Mouse (Mus musculus): ENCODE measurements around the gene Dync1li2.

Gene Dync1li2

DNA sequence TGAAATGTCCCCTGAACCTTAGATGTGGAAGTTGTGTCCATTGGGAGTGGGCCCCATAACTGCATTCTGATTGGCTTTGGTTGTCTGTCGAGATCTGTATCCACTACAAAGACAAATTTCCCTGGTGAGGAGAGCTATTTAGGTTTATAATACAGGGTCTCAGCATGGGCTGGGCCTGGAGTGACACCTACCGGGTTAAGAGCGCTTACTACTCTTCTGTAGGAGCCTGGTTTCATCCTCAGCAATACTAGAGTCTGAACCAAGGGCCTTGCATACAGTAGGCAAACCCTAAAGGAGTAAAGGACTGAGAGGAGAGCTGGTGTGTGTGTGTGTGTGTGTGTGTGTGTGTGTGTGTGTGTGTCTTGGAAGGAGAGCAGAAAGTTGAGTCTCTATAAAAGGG is 28.6 kb downstream of the Dync1li2 start:
- no peak for DNase-seq (ENCODE audit: low read depth)

DNA sequence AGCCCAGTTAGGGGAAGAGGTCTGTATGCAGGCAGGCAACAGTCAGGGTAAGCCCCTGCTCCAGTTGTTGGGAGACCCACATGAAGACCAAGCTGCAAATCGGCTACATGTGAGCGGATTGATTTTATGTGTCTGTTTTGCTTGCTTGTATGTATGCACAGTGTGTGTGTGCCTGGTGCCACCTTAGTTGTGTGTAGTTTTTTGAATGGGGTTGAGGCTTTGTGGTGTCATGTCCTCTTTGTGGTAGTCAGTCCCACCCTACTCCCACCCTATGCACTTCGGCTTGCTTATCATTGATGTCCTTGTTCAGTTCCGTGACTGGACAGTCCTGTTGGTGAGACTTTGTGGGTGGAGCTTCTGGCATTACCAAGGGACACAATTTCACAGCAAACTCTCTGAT is 29.1 kb downstream of the Dync1li2 start:
- DNase-seq (ENCODE audit: low read depth), result no peak

DNA sequence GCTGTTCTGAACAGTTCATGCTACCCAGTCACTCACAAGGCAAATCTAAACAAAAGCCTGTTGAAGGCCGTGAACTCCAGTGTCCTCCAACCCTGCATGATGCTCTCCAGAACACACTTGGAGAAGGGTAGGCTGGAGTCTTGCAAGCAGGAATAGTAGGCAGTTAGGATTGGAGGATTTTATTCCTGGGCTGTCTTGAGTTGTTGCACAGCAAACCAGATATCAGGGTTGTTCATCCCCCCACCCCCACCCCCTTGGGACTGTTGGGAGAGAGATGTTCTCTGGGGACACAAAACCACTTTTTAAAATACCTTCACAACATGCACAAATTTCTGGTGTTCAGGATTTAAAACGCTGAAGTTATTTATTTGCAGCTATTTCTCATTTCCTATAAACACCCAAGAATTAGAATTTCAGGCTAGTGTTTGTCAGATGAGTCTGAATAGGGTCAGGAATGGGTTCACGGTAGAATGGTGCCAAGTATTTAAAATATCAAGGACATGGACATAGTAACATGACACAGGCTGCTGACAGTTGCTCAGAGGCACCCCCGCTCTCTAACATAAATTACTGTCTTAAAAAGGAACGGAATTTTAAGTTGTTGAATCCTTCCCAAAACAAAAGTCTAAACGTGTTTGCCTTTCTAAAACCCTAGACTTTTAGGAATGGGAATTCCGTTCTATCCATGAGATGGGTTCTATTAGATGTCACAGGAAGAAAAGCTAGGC is 29.9 kb downstream of the Dync1li2 start:
- no peak for DNase-seq (ENCODE audit: low read depth)

DNA sequence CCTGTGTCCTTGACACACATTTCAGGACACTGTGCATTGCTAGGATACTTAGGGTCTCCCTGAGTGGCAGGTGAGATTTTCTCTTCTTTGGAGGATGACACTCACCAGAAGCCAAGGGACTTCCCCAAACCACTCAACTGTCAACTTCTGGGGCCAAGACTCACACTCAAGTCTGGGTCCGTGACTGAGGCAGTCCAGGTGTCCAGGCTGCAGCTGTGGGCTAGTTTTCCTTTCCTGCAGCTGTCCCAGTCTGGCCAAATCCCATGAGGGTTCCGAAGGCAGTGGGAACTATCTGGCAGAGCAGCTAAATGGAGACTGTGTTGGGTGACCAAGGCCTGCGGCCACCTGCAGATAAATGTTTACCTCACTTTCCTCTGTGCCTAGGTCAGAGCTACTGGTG is 30.9 kb downstream of the Dync1li2 start:
- no peak for DNase-seq (ENCODE audit: low read depth)

DNA sequence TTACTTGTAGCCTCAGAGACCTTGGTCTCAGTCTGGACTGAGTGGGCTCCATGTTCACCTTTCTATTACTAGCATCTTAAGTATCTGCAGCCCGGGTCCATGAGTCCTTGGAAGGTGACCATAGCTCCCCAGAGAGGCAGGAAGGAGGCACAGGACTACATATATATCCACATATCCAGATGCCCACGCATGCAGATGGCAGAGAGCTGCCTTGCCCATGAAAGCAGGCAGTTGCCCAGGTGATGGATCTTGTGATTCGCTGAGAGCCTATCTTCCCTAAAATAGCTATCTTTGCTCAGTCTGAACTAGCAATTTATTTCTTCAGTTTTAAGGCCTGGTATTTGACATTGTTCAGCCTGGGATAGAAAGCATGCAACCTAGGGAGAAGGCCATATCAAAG is 31.4 kb downstream of the Dync1li2 start:
- no peak for DNase-seq (ENCODE audit: low read depth)

DNA sequence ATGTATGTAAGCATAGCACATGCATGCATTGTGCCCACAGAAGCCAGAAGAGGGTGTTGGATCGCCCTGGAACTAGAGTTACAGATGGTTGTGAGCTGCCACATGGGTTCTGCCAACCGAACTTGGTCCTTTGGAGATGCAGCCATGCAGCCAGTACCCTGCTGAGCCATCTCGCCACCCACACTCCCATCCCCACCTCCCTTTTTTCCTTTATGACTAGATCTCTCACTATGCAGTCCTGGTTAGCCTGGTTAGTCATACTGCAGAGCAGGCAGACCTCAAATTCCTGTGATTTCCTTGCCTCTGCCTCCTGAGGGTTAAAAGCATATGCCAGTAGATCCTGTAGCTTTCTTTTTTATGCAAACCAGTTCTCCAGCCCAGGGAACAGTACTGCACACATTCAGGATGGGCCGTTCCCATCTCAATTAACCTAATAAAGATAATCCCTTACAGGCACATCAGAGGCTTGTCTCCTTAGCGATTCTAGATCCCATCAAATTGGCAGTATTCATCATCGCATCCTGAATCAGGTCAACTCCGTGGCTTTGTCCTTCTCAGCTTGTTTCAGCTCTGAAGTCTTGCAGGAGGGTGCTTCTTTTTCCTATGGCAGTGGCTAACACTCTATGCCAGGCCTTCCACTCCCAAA is 32.1 kb downstream of the Dync1li2 start:
- DNase-seq (ENCODE audit: low read depth), result no peak

DNA sequence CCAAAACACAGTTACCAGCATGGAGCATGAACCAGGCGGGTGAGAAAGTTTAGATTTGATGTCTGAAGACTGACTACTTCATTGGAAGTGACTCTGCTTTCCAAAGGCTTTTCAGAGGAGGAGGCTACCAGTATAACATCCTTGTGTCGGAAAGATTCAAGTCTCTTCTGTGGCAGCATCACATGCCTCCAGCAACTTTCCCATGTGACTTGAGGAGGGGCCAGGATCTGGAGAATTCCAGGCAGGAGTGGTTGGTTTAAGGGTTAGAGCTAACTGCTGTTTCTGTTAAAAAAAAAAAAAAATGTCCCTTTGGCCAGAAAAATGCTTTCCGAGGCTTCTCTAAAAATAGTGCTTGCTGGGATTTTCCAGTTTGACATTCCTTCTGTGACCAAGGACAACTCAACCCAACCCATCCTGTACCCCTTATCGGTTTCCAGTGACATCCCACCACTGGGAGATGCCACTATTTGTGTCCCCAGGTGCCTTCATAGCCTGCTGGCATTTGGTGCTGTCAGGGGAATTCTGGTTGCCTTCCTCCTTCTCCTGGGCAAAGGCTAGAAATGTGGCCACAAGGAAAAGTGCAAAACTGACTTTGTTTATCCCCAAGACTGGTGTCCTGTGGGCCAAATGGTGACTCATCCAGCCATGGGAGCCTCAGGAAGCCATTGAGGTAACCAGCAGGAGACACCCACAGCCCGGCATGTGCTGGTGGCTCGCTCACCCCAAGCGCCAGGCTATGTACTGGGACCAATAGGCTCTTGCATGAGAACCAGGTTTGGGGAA is 34.3 kb downstream of the Dync1li2 start:
- DNase-seq (ENCODE audit: low read depth), result peak; percentile 45

DNA sequence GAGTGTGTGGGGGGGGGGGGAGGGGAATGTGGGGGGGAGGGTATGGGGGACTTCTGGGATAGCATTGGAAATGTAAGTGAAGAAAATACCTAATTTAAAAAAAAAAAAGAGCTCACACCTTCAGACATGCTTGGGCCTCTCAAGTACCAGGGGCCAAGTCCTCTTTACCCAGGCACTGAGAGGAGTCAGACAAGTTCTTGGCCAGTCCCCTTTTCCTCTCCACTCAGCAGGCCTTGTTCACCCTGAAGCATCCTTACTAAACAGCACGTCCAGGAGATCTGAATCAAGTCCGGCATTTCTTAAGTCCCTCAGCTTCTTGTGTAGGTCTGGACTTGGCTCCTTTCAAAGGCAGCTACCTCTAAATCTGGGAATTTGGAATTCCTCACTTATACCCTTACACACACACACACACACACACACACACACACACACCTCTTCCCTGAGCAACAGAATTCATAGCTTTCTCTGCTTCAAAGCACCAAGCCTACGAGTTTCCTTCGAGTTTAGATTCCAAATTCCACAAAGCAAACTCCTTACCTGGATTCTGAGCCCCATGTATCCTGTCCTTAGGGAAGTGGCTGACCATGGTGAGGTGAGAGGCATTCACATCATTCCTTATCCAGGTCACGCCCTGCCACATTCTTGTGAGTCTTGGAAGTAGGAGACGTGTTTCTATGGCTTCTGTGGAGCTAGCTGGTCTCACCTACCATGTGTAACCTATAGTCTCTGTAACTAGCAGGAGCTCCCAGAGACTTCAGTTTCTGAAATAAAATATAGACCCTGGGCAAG is 36.3 kb downstream of the Dync1li2 start:
- no peak for DNase-seq (ENCODE audit: low read depth)

DNA sequence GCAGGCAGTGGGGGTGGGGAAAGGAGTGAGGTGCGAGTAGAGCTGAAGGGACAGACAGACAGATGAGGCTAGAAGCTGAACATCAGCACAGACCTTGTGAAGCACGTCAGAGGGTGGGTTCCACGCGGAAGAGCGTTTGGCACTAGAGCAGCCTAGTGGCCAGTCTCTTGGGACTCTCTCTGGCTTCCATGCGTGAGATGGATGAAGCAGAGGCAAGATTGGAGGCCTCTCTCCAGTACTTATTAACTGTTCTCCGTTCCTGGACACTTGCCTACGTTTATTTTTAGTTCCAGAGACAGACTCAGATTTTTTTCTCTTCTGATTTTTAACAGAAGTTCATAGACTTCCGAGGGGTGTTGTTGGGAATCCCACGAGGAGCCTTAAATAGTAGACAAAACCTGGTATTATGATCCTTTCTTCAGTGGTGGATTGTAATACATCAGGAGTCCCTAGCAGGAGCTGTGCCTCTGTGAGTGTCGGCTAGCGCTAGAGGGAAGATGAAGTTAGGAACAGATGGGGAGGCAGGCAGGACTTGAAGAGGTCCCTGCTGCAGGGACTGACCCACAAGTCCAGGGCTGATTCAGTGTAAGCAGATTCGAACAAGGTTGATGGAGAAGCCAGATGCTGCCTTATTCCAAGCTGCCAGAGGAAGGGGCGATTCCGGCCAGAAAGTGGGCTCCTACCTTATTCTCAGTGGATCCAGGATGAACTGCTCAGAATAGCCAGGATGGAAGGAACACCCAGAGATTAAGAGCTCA is 37.2 kb downstream of the Dync1li2 start:
- DNase-seq (ENCODE audit: low read depth), result no peak

DNA sequence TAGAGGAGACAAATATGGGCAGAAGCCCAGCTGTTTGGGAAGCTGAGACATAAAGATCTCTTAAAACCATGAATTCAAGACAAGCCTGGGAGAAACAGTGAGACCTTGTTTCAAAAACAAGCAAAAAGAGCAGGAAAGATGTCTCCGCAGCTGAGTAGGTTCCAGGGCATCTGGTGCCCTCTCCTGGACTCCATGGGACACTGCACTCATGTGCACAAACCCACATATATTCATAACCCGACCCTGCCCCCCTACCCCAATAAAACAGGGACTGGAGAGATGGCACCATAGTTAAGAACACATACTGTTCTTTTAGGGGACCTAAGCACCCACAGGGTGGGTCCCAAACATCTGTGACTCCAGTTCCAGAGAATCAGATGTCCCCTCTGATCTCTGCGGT is 39.3 kb downstream of the Dync1li2 start:
- DNase-seq (ENCODE audit: low read depth), result peak; percentile 67

DNA sequence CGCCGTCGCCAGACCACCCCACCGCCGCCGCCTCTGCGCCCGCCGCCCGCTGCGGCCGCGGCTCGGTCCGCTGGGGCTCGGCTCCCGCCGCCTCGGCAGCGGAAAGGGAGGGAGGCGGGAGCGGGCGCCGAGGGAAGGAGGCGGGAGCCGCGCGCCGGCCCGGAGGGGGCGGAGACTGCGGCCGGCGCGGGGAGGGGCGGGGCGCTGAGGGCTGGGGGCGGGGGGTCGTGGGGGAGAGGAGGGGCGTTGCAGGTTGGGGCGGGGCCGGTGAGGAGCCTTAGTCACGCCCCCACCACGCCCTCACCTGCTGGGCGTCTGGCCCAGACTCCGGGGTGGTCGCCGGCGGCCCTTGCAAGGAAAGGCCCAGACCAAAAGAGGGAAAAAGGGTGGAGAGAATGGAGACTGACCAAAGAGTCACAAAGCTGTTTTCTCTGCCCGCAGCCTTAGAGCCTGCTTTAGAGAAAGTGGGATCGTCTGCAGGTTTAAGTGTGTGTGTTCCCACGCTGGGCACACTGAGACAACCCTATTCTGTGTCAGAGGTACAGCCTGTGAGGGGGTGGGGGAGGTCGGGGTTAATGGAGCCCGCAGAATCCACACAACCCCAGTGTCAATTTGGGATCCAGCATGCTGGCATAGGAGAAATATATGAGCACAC is 47.0 kb downstream of the Dync1li2 start, which contains the start of gene Cmtm4:
TSS of gene Cmtm4 (minus strand) at position 105 of the 655 bp plus-strand sequence.
- peak; percentile 24 for DNase-seq (ENCODE audit: low read depth)

DNA sequence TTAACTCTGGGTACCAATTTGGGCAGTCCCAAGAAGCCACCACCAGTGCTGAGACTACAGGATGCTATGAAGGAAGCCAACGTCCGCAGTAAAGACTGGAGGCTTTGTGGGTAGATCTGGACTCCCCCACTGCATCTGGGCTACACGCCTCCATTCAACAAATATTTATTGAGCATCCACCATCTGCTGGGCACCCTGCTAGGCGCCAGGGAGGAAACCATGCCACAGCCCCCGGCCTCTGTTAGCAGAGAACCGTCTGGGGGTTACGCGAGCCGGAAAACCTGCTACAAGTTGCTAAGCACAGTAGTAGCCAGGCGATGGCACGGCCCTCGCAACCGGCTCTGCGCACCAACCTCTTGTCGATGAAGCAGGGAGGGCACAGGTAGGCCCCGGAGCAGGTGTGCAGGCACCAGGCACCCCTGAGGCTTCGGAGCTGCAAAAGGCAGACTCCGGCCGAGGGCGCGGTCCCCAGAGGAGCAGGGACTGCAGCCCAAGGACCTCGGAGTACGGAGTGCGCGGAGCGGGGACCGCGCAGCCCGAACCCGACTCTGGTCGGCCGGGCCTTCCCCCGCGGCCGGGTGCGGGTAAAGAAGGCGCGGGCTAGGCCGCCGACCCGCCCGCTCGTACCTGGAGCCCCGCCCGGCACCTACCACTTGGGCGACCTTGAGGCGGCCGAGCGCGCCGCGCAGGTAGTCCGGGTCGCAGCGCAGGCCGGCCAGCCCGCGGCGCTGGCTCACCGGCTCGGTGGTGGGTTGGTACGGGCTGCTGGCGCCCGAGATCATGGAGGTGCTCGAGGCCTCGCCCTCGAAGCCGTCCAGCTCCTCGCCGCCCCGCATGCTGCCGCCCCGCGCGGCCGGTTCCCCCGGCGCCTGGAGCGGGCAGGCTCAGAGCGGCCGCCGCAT is 47.8 kb downstream of the Dync1li2 start:
- DNase-seq (ENCODE audit: low read depth), result peak; percentile 61

DNA sequence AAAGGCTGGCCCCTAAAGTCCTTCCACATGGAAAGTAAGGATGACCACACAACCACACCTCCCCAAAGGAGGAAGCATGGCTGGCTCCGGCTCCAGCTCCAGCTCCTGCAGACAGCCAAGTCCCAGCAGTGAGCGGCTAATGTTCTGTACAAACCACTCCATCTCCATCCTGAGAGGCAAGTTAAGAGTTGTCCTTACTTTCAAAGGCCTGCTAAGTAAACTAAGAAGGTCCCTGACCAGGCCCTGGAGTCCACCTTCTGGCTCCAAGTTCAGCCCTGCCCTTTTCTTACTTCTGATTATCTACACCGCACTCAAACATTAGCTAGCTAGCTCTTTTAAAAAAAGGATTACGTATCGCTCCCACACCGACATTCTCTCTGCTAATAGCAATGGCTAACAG is 49.1 kb downstream of the Dync1li2 start:
- DNase-seq (ENCODE audit: low read depth), result no peak

DNA sequence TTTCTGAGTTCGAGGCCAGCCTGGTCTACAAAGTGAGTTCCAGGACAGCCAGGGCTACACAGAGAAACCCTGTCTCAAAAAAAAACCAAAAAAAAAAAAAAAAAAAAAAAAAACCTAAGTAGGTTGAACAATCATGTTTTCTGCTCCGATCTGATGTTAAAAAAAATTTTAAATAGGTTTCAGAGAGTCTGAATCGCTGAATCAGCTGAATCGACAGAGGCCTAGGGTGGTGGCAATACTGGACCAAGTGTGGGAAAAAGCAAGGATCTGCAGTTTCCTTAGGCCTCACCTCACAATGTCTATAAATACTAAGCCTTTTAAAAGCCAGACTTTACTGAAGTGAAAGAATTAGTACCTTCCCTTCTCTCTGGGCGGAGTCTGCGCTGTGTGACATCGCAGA is 49.7 kb downstream of the Dync1li2 start:
- no peak for DNase-seq (ENCODE audit: low read depth)

DNA sequence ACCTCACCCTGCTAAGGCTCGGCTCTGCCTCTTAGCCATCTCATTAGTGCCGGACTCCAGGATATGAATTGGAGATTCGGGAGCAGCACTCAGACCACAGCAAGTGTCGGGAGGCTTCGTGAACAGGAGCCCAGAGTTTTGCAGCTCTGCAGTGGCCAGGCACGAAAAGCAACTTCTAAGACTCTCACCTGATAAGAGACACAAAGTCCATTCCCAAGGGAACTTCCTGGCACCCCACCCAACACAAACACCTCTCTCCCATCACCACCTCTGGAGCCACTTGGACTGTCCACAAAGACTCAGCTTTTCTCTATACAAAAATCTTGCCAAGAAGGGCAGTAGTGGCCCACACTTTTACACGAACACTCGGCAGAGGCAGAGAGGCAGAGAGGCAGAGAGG is 52.6 kb downstream of the Dync1li2 start:
- no peak for DNase-seq (ENCODE audit: low read depth)

DNA sequence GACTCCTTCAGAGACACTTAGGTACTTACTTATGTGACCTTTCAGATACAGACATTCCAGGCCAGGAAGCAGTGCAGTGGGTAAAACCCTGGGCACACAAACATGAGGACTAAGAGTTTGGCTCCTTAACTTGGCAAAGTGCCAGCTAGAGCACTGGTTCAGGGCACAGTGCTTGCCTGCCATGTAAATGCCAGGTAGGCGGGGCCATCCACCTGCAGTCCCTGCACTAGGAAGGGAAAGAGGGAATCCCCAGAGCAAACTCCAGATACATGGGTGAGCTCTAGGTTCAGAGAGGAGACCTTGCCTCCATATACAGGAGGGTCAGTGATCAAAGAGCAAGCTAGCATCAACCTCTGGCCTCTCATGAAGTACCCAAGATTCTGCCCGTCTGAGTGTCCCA is 54.9 kb downstream of the Dync1li2 start:
- no peak for DNase-seq (ENCODE audit: low read depth)

DNA sequence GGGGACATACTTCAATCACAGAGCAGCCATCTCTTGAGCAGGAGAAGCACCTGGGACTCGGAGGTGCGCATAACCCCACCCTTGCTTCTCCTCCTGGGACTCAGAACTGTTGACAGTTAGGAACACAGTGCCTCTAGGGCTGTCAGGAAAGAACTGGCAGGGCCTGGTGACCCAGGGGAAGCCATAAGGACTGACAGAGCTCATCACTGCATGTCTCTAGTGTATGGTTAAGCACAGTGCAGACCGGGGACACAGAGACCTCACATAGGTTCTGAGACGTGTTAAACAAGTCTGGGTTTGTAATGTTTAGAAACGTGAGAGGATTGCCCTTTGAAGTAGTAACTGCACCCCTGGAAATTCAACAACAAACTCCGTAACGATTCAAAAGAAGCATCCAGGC is 55.3 kb downstream of the Dync1li2 start:
- no peak for DNase-seq (ENCODE audit: low read depth)

DNA sequence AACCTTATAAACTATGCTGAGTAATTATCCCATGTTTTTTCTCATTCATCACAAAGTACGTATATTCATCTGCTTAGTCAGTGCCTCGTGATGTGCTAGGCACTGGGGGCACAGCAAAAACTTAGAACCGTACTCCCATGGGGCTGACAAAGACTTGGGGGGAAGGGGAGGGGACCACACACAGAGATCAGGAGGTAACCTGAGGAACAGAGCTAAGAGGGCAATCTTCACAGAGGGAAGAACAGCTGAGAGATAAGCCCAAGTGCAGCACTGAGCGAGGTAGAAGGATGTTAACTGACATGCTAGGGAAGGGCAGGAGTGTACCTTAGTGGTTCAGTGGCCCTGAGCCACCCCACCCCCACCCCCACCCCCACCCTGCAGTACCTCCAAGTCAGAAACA is 56.2 kb downstream of the Dync1li2 start:
- no peak for DNase-seq (ENCODE audit: low read depth)

DNA sequence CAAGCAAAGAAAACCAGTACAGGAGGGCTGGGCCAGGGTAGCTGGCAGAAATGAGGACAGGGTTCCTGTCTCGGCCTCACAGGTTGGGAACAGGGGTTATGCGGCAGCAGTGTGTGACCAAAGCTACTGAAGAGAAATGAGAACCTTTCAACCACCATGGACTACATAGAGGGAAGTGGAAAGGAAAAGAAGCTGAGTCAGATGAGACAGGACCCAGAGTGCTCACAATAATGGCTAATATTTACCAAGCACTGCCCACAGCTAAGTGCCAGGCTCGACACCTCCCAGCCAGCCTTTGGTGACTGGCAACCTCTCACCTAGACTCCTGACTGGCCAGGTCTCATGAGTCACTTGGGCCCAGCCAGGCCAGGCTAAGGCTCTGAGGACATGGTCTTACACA is 58.9 kb downstream of the Dync1li2 start:
- DNase-seq (ENCODE audit: low read depth), result peak; percentile 59

DNA sequence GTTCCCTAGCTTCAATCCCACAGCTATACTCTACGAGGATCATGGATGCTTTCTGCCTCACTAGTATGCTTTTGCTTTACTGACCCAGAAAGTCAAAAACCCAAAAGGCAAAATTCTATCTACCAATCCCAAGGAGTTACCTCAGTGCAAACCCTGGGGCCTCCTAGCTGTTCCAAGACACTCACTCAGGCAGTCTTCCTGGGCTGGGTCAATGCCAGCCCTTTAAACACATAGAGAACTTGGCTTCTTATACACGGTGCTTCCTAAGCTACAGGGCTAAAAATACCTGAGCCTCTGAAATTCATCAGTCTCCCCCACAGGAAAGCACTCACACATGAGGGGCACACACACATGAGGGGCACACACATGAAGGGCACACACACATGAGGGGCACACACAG is 59.6 kb downstream of the Dync1li2 start:
- no peak for DNase-seq (ENCODE audit: low read depth)
